Mouse (Mus musculus) lung, postnatal 0 days (tissue): ENCODE data around the gene Katnb1.

Source experiments
- CTCF ChIP-seq: IDR thresholded peaks from 2 replicates; pipeline ENCODE4 v1.5.1; 2016; ENCODE audit warnings: antibody characterized with exemption, mild to moderate bottlenecking
- EP300 ChIP-seq: IDR thresholded peaks from 2 replicates; pipeline ENCODE4 v1.6.1; 2016; ENCODE audit warnings: antibody characterized with exemption, mild to moderate bottlenecking, control low read depth

GRCm38 (mm10) chr8:95131983-95132382, 51.0 kb downstream of the Katnb1 start:
- TF ChIP-seq EP300 (no peak), CTCF (no peak)
